Mouse (Mus musculus): ENCODE measurements around the gene Lars2.

The Lars2 gene

DNA sequence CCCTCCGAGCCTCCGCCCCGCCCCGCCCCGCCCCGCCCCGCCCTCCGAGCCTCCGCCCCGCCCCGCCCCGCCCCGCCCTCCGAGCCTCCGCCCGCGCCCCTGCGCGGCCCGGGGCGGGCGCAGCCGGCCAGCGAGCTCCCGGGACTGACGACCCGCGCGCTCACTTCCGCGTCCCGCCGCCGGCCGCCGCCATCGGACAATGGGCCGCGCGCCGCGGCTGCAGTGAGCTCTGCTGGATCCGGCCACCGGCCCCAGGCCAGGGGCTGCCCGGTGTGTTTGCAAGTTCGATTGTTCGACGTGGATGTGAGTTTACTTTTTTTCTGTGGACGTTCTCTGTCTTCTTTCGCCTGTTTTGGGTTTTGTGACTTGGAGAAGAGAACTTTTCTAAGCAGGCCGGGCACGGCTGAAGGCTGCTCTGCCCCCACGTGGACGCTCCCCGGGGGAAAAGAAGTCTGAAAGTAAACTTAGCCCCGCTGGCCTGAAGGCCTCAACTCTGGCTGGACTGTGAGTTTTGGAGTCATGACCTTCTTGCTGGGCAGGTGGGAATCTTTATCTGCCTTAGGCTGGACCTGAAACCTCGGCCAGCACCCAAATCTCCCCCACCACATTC, 112.0 kb downstream of the Lars2 start, which contains the start of gene Limd1:
Gene Limd1, plus strand, starts transcription at position 121 of the 610 bp plus-strand sequence.
- DNase-seq, result peak; percentile 69

GRCm38 (mm10) chr9:123479196-123479669, 112.5 kb downstream of the Lars2 start:
- DNase-seq, result peak; percentile 38

DNA sequence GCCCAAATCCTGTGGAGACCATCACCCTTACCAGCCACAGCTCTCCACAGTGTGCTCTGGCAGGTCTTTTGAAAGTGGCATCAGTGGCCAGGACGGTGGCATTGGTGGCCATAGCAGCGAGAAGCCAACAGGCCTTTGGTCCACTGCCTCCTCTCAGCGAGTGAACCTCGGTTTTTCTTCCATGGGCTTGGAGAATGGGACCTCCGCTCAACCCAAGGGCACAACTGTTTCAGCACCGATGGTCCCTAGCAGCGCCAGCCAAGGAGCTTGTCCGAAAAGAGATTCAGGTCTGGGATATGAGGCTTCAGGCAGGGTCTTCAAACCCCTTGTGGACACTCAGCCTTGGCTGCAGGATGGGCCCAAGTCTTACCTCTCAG, 113.1 kb downstream of the Lars2 start:
- no peak for DNase-seq

DNA sequence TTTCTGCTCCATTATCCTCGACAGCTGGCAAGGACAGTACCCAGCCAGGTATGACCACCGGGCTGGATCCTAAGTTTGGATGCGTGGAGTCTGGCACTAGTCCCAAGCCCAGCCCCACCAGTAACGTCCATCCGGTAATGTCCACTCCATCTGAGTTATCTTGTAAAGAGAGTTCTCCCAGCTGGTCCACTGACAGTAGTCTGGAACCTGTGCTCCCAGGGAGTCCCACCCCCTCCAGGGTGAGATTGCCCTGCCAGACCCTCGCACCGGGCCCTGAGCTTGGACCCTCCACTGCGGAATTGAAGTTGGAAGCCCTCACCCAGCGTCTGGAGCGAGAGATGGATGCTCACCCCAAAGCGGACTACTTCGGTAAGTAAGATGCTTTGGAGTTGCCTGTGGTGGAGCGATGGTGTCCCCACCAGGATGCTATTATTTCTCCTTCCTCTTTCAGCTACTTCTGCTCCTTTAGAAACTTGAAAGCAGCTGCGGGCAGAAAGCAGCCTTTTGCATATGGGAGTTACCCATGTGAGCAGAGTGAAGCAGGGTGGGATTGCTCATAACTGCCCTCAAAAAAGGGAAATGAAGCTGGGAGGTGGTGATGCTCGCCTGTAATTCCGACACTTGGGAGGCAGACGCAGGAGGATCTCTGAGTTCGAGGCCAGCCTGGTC, 113.7 kb downstream of the Lars2 start:
- peak; percentile 40 for DNase-seq

- DNase-seq, result no peak
Measured at GRCm38 (mm10) chr9:123481136-123481535, 114.4 kb downstream of the Lars2 start.

- DNase-seq, result no peak
Measured at GRCm38 (mm10) chr9:123483598-123483997, 116.9 kb downstream of the Lars2 start.

GRCm38 (mm10) chr9:123484830-123485229, 118.1 kb downstream of the Lars2 start:
- no peak for DNase-seq

- no peak for DNase-seq
Measured at GRCm38 (mm10) chr9:123485561-123485960, 118.8 kb downstream of the Lars2 start.

DNA sequence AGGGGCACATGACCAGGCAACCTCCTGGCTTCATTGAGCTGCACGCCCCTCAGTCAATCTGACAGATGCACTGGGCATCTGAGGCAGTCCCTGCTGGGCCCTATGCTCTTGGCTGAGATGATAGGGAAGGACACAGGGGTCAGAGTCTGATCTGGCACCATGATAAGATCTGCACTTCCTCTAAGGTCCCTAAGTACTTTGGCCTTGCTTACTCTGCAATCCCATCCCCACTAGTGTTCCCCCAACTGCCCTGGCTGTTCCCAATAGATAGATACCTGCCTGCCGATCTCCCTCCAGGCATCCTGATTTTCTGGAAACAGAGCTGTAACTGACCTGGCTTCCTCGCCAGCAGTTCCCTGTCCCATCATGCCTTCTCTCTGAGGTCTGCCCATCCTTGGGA, 119.9 kb downstream of the Lars2 start:
- no peak for DNase-seq

DNA sequence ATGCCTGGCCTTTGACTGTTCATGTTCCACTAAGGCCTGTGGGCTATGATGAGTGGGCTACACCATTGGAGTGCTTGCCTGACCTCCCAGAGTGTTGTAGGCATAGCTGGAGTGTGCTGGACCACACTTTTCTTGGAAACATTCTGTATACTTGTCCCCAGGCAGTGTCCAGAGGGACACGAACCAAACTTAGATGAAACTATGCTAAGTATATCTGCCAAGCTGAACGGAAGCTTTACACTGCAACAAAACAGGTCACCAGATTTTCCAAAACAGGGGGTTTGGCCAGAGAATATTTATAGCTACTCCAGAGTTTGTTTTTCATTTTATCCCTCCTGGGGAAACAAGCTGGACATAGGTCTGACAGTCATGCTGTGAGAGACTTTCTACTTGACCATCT, 122.3 kb downstream of the Lars2 start:
- no peak for DNase-seq

DNA sequence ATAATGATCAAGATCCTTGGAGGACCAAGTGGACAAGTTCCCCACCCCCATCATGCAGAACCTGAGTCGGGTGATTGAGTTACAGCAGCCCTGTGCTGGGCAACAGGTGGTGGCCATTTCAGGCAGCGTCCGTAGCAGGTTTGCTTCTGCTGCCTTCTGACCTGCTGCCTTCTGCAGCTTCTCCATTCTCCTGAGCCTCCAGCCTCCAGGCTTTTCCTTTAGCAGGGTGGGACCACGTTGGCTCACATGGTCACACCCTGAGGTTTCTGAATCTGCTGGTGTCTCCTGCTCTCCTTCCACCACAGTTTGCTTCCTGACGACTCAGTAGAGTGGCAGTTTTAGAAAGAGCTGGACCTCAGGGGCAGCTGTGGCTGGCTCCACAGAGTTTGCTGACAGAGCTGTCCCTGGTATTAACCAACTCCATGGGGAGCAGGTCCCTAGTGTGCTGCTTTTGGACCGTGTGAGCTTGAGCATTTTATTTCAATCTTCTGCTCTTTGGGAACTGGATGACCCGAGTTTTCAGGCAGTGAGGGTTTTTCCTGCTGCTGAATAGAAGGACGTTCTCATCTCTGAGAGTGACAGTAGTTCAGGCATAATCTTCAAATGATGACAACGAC, 123.1 kb downstream of the Lars2 start:
- no peak for DNase-seq

DNA sequence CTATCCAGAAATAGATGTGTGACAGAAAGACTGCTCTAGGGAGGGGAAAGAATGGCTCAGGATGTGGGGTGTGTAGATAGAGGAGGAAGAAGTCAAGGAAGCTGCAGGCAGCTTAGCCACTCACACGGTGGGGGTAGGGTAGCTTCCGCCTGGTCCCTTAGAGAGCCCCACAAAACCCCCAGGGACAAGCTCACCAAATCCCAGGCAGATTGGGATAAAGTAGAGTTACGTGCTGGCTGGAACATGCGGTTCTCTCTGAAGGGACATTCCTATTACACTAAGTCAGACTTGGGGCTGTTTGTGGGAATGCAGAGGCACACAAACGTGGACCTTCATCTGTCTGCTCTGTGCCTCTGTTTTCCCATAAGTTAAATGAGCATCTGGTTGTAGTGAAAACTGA, 124.2 kb downstream of the Lars2 start:
- DNase-seq, result peak; percentile 34

DNA sequence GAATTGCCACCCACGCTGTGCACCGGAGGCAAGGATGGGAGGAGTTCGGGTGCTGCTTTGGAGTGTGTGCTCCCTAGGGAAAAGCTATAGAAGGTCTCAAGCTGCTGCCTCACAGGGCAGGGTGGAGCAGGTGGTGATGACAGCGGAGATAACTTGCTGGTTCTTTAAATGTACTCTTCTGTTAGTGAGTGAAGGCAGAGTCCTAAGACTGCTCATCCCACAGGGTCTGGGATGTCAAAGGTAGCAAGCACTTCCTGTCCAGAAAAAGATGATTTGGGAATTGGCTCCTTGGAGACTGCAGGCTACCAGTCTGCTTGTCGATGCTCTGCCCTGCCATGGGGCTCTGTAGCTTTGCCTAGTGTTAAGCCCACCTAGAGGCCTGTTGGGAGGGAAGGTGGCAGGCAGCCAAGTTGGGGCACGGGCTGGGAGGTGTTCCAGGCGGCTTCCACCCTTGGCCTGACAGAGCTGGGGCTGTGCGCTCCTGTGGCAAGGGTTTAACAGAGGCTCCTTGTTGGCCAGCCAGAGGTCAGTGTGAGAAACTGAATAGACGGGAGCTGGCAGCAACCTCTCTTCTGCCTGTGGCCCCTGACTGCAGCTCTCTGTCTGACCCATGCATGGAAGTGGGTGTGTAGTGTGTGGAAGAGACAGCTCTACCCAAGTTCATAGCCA, 125.3 kb downstream of the Lars2 start:
- DNase-seq, result no peak

DNA sequence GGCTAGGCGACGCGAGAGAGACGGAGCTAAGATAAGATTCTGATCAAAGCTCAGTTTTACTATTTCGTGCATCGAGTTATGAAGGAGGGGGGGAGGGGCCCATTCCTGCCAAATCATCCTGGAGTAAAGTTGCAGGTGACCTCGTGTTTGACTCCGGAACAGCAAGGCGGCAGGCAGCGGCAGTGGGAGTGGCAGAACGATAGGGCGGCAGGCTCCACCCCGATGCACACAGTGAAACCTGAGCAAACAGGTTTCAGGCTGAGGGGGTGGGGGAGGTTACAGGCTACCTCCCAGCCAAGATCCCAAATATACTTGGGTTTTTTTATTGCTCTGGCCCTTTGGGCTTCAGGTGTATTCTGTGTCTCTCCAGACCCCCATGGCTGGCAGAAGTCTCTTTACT, 129.9 kb downstream of the Lars2 start:
- DNase-seq, result no peak

DNA sequence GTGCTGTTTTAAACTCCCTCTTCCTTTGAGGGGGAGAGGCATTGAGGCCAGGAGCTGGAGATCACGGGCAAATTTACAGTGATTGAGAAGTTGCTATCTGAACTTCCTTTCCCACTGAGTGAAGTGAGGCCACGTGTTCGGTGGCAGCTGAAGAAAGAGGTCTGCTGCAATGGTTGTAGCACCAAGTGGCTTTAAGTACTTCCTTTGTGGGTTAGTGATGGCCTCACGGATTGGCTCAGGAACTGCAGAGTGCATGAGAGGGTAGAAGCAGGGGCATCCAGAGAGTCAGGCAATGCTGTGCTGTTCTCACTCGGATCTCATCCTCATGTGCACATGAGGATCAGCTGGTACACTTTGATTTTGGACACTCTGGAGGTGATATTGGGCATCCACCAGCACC, 131.2 kb downstream of the Lars2 start:
- DNase-seq, result no peak

DNA sequence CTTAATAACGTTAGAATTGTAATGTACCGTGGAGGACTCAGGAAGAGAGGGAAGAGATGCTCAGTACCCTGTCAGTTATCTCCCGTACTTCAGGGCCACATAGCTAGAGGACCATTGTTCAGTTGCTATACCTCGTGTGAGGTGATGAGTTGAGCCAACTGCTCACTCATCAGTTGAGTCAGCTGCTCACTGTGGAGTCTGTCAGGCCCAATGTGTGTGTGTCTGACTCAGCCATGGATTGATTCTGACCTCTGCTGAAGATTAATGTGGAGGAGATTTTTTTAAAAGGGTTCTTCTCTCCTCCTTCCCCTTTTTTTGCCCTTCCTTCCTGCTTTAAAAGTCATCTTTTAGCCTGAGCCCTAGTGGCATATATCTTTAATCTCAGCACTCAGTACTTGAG, 133.8 kb downstream of the Lars2 start:
- DNase-seq, result no peak

DNA sequence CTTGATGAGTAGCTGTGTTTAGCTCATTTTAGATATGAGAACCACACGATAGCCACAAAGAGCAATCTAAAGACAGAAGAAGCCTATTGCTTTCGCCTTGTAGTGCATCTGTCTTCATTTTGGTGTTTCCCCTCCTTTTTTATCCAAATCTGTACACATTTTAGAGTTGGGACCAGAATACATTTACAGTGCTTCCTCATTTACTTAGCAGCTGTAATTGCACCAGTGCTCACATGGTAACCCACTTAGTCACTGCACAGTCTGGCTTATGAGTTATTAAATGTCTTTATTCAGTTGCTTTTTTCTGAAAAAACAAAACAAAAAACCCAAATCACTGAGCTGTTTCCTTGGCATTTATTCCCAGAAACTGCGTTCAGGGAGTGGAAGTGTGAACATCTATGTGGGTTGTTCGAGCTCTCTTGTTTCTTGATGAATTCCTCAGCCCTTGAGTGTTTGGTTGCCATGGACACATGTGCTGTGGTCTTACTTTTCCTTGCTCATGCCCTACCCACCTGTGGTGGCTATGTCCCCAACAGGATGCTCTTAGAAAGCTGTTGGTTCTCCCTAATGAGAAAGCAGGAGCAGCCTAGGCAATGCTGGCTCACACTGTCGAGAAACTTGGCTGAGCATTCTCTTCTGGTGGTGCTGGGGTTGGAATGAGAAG, 136.6 kb downstream of the Lars2 start:
- no peak for DNase-seq

DNA sequence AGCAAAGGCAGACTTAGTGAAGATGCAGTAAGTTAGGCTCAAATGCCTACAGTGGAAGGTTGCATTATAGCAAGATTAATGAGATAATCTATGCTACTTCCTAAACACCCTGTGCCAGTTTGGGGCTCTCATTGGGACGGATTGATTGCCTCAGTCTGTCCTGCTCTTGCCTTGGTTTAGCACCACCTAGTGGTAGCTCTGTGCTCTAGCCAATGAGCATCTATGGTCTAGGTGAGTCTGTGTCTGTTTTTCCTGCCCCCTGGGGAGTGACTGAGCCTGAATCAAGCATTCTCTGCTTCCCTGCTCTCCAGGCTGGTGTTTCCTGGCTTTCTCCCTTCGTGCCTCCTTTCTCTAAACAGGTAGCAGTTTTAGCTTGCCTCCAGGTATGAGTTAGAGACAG, 137.6 kb downstream of the Lars2 start:
- DNase-seq, result peak; percentile 69

DNA sequence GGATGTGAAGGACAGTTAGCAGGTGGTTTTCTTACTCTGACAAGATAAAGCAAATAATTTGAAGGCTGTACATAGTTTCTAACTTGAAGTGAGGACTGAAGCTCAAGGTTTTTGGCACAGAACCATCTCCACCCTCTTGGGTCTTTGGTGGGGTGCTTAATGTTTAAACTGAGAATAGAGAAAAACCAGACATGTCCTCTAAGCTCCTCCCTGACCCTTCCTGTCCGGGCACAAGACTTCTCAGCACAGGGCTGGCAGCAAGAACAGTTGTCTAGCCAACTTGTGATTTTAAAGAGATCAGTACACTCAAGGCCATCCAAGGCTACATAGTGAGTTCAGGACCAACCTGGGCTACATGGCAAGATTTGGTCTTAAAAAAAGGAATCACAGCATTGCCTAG, 138.9 kb downstream of the Lars2 start:
- no peak for DNase-seq

DNA sequence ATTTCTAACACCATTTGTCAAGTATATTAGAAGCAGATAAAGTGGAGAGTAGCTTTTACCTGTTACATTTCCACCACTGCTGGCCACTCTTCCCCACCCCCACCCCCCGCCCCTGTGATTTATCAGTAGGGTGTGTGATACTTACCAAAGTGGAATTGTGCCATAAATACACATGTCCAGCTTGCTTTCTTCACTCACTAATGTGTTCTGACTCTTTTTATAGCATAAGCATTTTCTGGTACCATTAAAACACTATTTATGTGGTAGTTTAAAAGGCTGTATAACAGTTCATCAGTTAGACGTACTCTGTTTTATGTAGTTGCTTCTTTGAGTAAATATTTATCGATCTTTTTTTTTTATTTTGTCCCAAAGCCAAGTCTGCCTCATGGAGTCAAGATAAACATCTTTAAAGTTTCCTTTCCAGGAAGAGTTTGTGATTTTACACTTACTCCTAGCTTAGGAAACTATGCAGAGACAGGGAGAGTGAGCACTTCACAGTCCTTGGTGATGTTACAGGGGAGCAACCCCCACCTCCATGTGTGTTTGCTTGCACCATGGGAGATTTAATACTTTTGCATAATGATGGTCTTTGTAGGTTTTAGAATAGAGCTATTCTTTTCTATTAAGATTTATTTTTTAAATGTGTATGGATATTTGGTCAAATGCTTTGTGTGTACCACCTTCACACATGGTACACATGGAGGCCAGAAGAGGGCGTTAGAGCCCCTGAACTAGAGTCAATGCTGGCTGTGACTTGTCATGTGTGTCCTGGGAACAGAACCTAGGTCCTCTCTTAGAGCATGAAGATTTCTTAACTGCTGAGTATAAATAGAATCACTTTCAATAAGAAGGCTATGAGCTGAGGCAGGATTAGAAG, 139.8 kb downstream of the Lars2 start:
- no peak for DNase-seq

DNA sequence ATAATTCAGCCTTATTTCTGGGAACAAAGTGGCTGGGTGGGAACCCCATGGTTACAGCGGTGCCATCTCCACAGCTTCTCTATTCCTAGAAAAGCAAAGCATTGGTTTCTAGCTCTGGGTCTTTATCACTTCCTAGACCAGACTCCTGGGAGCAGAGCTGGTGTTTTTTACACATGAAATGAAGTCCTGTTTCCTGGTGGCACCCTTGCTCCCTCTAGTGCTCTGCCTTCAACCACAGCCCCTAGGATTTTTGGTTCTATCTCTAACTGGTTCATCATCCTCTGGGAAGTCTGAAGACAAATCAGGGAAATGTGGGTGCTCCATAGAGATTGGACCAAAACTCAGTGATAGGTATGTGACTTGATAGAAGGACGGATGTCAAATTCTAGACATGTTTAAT, 140.7 kb downstream of the Lars2 start:
- DNase-seq, result no peak

GRCm38 (mm10) chr9:123508986-123509385, 142.3 kb downstream of the Lars2 start:
- DNase-seq, result no peak
